Mouse (Mus musculus) neural tube, embryonic 12.5 days (tissue): ENCODE results near the gene Rbfox3. TPM values are rescaled to one million over a fixed set of nuclear protein-coding genes. Genes with fewer than 3 reads are reported as not detected.

Source experiments
- ATAC-seq: fragments of 200-750 bp; cut with Nextera tagmentation; 2 replicates; pipeline ENCODE4 v1.8.0; 2017; ENCODE audit warnings: low read depth, mild to moderate bottlenecking, moderate TSS enrichment, moderate library complexity; ENCODE audit not compliant: low FRiP score
- H3K27ac ChIP-seq: fragments of 300-500 bp; sonication (generic); 2 replicates; pipeline ENCODE4 v1.5.1; 2016
- H3K27me3 ChIP-seq: fragments of 300-500 bp; sonication (generic); replicated peaks from 2 replicates; pipeline ENCODE4 v1.6.1; 2016; ENCODE audit warnings: mild to moderate bottlenecking
- H3K36me3 ChIP-seq: fragments of 300-500 bp; sonication (generic); 2 replicates; pipeline ENCODE4 v1.6.1; 2016; ENCODE audit warnings: mild to moderate bottlenecking
- H3K4me1 ChIP-seq: fragments of 300-500 bp; sonication (generic); 2 replicates; pipeline ENCODE4 v1.6.1; 2016
- H3K4me2 ChIP-seq: fragments of 300-500 bp; sonication (generic); replicated peaks from 2 replicates; pipeline ENCODE4 v1.6.1; 2016; ENCODE audit warnings: mild to moderate bottlenecking
- H3K4me3 ChIP-seq: fragments of 300-500 bp; sonication (generic); 2 replicates; pipeline ENCODE4 v1.5.1; 2016
- H3K9ac ChIP-seq: fragments of 300-500 bp; sonication (generic); 2 replicates; pipeline ENCODE4 v1.6.1; 2016; ENCODE audit warnings: mild to moderate bottlenecking
- H3K9me3 ChIP-seq: fragments of 300-500 bp; sonication (generic); 2 replicates; pipeline ENCODE4 v1.6.1; 2016; ENCODE audit warnings: mild to moderate bottlenecking
- WGBS: fragments of 180-500 bp; shearing (Covaris S2); methylation state at CpG from one replicate; pipeline ENCODE4 v1.1.7; 2016; 5-methylcytosine and 5-hydroxymethylcytosine counted together
- polyA plus RNA-seq: library from polyadenylated mRNA; unstranded; fragments of >200 nt; fragmentation: Nextera tagmentation; extraction: Ambion mirVana; gene quantifications from 2 replicates; pipeline ENCODE4 v1.2.1, GENCODE M21; 2016

Rbfox3 gene
- polyA plus RNA-seq, 1 experiment from 2014 or later: 52.6 TPM

DNA sequence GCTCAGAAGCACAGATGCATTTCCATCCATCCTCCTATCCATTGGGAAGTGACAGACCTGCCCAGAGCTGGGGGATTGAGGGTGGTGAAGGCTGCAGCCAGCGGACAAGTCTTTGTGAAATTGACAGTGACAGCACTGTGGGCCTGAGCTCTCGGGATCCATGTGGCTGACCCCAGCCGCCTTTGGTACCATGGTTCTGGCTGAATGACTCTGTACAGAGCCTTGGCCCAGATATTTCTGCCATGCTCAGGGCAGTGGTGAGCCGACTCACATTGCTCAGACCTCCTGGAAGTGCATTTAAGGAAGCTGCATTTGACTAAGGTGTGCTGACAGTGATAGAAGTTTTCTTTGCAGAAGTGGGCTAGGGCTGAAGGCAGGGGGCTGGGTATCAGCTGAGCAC is 144.0 kb downstream of the Rbfox3 start:
- Histone ChIP-seq H3K4me2 (no peak overlapping the region), H3K4me3 (no peak overlapping the region), H3K27ac (peak overlapping the region; percentile 2; the same call in 1 of the 2 replicates), H3K9me3 (no peaks in the 10 kb centered on the region), H3K27me3 (no peaks in the 10 kb centered on the region), H3K9ac (no peak overlapping the region), H3K36me3 (no peaks in the 10 kb centered on the region), H3K4me1 (peaks cover 44% of the 10 kb centered on the region)
- 69% methylated on average over 4 of the region's 4 CpGs for WGBS
- no peak for ATAC-seq

DNA sequence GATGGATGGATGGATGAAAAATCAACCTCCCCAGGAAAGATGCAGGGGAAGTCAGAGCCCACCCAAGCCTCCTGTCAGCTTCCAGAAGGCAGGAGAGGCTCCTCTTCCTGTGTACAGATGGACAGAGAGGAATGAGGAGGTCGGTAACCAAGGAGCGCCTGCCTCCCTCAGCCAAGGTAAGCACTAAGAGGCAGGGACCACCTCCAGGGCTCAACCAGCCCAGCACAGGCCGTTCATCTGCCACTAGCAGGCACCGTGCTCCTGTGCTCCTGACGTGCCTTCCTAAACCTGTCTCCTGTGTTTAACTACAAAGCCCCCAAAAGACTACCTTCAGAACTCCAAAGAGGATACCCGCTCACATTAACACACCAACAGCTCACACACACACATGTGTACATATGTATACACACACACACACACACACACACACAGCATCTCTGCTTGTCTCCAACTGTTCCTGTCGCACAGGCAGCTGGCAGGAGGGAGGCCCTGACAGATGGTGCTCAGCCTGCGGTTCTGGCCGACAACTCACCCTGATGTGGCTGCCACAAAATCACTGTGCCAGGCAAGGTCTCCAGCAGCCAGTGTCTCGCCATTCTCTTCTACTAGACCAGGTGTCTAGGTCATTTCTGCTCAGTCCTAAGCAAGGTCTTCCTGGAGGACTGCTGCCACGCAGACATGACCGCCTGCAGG is 151.0 kb downstream of the Rbfox3 start:
- no peak overlapping the region for H3K4me2 ChIP-seq
- no peaks in the 10 kb centered on the region for H3K36me3 ChIP-seq
- no peaks in the 10 kb centered on the region for H3K27me3 ChIP-seq
- H3K9ac ChIP-seq: no peak overlapping the region
- 72% methylated on average over 12 of the region's 12 CpGs for WGBS
- H3K4me1 ChIP-seq: peaks cover 7% of the 10 kb centered on the region
- no peak for ATAC-seq
- no peaks in the 10 kb centered on the region for H3K9me3 ChIP-seq
- no peak overlapping the region for H3K4me3 ChIP-seq
- H3K27ac ChIP-seq: no peak overlapping the region

DNA sequence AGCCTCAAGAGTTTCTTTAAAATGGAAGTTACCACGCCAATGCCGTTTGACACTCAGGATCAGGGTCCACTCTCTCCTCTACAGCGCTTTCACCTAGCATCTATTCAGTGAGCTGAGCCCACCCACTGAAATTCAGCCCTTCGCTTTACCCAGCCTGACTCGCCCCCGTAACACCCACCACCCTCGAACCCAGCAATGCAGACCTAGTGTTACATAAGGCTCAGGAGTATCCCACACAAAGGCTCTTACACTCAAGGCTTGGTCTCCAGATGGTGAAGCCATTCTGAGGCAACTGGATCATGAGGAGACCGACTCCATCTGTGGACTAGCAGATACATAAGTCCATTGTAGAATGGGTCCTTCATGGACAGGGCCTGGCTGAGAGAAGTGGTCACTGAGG is 152.2 kb downstream of the Rbfox3 start:
- H3K4me3 ChIP-seq: no peak overlapping the region
- peaks cover 19% of the 10 kb centered on the region for H3K4me1 ChIP-seq
- no peak overlapping the region for H3K27ac ChIP-seq
- H3K27me3 ChIP-seq: no peaks in the 10 kb centered on the region
- 88% methylated on average over 8 of the region's 8 CpGs for WGBS
- no peaks in the 10 kb centered on the region for H3K9me3 ChIP-seq
- ATAC-seq: no peak
- H3K4me2 ChIP-seq: no peak overlapping the region
- H3K36me3 ChIP-seq: no peaks in the 10 kb centered on the region
- H3K9ac ChIP-seq: no peak overlapping the region

DNA sequence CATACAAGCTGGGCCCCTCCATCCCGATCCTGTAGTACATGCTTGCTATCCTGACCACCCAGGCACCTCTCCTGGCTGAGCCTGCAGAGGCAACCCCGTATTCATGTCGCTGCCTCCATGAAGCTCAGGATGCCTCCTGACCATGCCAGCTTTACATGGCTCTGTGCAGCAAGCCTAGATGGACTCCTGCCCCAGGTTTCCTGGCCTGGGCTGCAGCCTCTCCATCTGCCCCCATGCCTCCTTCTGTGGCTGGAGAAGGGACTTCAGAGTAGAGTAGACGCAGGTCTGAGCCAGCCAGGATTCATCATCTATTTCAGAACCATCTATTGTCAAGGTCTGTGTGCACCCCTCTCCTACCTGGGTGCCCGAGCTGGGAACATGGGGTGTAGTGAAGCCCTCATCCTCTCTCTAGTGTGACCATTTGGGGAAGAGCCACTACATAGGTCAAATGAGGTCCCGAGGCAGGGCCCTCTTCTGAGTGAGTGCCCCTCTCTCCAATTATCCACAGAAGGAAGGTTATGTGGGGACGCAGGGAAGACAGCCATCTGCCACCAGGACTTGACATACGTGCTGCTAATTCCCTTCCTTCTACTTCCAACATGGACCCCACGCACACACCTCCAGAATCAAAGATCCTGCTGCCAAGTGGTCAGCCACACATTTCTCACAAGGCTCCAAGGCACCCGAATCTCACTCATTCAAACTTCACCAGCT is 153.0 kb downstream of the Rbfox3 start:
- H3K4me2 ChIP-seq: no peak overlapping the region
- no peak overlapping the region for H3K9ac ChIP-seq
- no peaks in the 10 kb centered on the region for H3K36me3 ChIP-seq
- no peak for ATAC-seq
- H3K27ac ChIP-seq: no peak overlapping the region
- peaks cover 25% of the 10 kb centered on the region for H3K4me1 ChIP-seq
- no peaks in the 10 kb centered on the region for H3K27me3 ChIP-seq
- WGBS: 84% methylated on average over 10 of the region's 10 CpGs
- H3K4me3 ChIP-seq: no peak overlapping the region
- H3K9me3 ChIP-seq: no peaks in the 10 kb centered on the region

DNA sequence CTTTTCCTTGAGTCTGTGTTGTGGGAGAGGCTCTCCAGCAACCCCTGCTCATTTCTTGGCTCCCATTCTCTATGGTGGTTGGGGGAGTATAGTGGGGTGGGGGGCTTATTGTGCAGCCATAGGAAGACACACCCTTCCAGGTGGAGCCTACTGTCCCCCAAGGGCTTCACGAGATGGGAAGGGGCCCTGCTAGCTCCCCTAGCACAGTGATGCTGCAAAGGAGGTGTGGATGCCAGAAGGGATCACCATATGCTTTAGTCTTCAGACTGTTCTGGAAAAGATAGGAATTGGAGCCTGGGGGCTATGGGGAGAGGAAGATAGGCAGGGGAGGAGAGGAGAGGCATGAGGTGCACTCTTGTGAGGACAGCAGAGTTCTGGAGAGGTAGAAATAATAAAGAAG is 153.9 kb downstream of the Rbfox3 start:
- Histone ChIP-seq H3K4me2 (no peak overlapping the region), H3K4me1 (peaks cover 33% of the 10 kb centered on the region), H3K27me3 (no peaks in the 10 kb centered on the region), H3K9ac (no peak overlapping the region), H3K9me3 (no peaks in the 10 kb centered on the region), H3K36me3 (no peaks in the 10 kb centered on the region), H3K4me3 (no peak overlapping the region), H3K27ac (no peak overlapping the region)
- 84% methylated on average over 1 of the region's 1 CpGs for WGBS
- ATAC-seq: no peak

DNA sequence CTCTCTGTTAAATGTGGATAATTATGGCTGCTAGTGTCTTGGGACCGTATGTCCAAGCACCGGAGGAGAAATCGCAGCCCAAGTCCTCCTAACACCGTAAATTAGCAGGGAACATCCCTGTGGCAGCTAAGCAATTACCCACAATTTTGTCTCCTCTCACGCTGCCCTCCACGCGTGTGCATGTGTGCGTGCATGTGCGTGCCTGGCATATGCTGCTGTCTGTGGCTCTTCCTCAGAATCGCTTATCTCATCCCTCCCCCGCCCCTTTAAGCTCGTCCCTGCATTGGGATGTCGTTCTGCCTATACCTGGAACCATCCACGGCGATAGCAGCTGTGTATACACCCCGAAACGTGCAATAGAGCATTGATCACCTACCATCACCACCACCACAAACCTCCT is 156.4 kb downstream of the Rbfox3 start:
- Histone ChIP-seq H3K4me1 (peaks cover 38% of the 10 kb centered on the region), H3K4me3 (no peak overlapping the region), H3K9me3 (no peaks in the 10 kb centered on the region), H3K4me2 (no peak overlapping the region; the same call in 1 of the 2 replicates), H3K27me3 (no peaks in the 10 kb centered on the region), H3K36me3 (no peaks in the 10 kb centered on the region), H3K27ac (no peak overlapping the region), H3K9ac (no peak overlapping the region)
- ATAC-seq: no peak
- WGBS: 67% methylated on average over 17 of the region's 17 CpGs

DNA sequence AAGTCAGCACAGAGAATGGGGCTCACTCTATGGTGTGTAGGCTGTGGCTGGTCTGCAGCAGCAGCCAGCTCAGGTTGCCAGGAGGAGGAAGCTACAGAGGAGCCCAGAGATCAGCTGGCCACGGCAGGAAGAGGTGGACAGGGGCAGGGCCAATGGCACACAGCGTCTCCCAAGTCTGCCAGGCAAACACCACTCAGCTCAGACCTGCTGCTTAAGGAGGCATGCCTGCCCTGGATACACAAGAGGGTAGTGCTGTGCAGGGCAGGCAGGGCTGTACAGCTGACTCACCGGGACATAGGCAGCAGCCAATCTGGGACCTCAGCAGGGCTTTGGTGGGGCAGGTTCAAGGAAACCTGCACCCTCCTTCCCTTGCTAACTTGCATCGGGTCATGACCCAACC is 156.9 kb downstream of the Rbfox3 start:
- Histone ChIP-seq H3K4me1 (peaks cover 38% of the 10 kb centered on the region), H3K9me3 (no peaks in the 10 kb centered on the region), H3K36me3 (no peaks in the 10 kb centered on the region), H3K9ac (0 out of 2 replicates have a peak overlapping the region, but pooled peaks have one; percentile 21), H3K27ac (no peak overlapping the region), H3K4me2 (no peak overlapping the region), H3K4me3 (no peak overlapping the region), H3K27me3 (no peaks in the 10 kb centered on the region)
- ATAC-seq: 0 out of 2 replicates have a peak, but pooled peaks have one; percentile 21
- WGBS: 73% methylated on average over 4 of the region's 4 CpGs

DNA sequence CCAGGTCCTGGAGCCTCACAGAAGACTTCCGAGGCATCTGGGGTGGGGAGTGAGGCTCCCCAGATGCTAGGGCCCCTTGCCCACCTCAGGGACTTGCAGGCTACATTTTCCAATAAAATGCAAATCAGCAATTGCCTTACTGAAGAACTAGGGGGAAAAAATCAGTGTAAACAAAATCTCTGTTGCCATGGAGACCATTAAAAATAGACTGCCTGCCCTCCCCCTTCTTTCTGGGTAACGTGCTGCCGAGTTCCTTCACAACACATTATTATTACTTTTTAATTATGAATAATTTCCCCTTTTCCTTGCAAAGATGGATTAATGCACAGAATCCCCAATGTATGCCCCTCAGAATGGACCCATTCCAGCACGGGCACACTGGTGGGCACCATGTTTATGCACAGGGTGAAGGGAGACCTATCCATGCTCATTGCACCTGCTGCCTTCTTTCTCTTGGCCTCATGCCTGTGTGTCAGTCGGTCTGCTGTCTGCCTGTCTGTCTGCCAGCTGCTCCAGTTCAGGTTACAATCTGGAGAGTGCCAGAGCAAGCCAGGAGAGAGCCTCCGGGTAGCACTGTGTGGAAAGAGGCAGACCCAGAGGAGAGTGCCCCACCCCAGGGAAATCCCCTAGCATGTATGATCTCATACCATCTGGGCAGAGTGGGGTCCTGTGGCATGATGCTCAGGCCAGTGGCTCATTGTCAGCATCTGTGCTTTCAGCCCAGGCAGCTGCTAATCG is 159.3 kb downstream of the Rbfox3 start:
- Histone ChIP-seq H3K27me3 (no peaks in the 10 kb centered on the region), H3K4me1 (peaks cover 38% of the 10 kb centered on the region), H3K9me3 (no peaks in the 10 kb centered on the region), H3K27ac (no peak overlapping the region), H3K4me3 (no peak overlapping the region), H3K36me3 (no peaks in the 10 kb centered on the region), H3K4me2 (no peak overlapping the region), H3K9ac (no peak overlapping the region)
- WGBS: 66% methylated on average over 7 of the region's 7 CpGs
- 0 out of 2 replicates have a peak, but pooled peaks have one; percentile 37 for ATAC-seq

DNA sequence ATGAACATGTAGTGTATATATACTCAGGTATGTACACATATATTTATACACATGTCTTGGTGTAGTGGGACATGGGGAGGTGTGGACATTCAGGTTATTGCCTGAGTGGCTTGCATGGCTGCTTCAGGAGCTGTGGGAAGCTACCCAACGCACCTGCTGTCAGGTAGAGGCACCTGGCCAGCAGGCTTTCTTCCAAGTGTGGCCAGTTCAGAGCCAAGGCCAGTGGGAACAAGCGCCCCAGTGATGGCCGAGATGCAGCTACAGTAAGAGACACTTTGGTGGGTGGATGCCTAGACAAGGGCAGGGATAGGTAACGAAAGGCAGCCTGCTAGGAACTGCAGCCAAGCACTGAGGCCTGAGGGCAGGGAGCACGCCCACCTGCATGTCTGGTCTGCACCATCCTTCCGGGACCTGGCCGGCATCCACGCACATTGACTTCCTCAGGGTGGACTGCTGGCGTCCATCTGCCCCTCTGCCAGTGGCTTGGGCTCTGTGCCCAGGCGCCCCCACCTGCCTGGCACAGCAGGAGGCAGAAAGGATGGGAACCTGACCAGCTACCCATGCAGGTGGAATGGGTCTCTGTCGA is 160.6 kb downstream of the Rbfox3 start:
- Histone ChIP-seq H3K4me2 (no peak overlapping the region), H3K4me1 (peaks cover 49% of the 10 kb centered on the region), H3K9me3 (no peaks in the 10 kb centered on the region), H3K4me3 (no peak overlapping the region), H3K9ac (no peak overlapping the region), H3K36me3 (no peaks in the 10 kb centered on the region), H3K27me3 (no peaks in the 10 kb centered on the region), H3K27ac (no peak overlapping the region)
- WGBS: 81% methylated on average over 11 of the region's 11 CpGs
- ATAC-seq: no peak

DNA sequence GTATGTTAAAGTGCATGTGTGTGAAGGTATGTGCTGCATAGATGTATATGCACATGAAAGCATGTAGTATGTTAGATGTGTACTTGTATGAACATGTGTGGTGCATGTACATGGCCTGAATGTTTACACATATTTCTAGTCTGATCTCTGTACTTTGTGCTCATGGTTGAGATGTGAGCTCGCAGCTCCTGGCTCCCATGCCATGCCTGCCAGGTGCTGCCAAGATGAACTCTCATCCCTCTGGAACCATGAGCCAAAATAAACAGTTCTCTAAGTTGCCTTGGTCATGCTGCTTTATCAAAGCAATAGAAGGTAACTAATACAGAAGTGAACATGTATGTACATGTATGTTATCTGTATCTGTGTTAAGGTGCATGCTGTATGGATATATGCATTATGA is 161.9 kb downstream of the Rbfox3 start:
- Histone ChIP-seq H3K4me3 (no peak overlapping the region), H3K27me3 (no peaks in the 10 kb centered on the region), H3K36me3 (no peaks in the 10 kb centered on the region), H3K9me3 (no peaks in the 10 kb centered on the region), H3K9ac (no peak overlapping the region), H3K27ac (no peak overlapping the region), H3K4me1 (peaks cover 51% of the 10 kb centered on the region), H3K4me2 (no peak overlapping the region)
- 97% methylated on average over 1 of the region's 1 CpGs for WGBS
- ATAC-seq: no peak

DNA sequence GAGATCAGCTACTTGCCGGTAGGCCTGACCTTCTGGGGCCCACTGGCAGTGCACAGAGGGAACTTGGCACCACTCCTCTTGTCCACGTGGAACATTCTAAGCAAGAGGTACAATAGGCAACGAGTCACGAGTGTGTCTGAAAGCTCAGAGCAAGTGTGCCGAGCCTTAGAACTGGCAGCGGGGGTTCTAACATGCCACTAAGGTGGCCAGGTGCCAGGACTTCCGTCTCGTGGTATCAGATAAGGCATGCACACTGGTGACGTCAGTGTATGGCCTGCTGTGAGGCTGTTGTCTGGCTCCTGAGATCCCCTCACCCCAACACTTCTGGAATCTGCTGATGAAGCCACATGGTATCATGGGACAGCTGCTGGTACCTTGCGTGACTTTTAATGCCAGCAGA is 162.8 kb downstream of the Rbfox3 start:
- Histone ChIP-seq H3K36me3 (no peaks in the 10 kb centered on the region), H3K4me2 (no peak overlapping the region), H3K9me3 (no peaks in the 10 kb centered on the region), H3K27ac (no peak overlapping the region), H3K4me3 (no peak overlapping the region), H3K27me3 (no peaks in the 10 kb centered on the region; the same call in 1 of the 2 replicates), H3K9ac (no peak overlapping the region), H3K4me1 (peaks cover 50% of the 10 kb centered on the region)
- 71% methylated on average over 10 of the region's 10 CpGs for WGBS
- no peak for ATAC-seq

DNA sequence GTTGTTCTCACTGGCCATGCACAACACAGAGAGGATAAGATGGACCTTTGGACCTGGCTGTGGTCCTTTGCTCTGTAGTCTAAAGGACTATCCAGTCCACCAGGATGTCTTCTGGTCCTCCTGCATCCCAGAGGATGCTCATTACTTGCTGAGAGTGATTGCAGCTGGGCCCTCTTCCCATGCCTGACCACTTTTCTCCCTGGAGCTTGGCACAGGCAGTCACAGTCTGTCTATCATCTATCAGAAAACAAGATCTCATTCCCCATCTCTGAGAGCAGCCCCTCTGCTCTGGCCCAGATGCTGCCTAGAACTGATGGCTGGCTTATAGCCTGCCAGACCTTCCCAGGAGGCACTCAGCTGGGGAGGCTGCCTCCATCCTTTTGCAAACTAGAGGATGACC is 166.1 kb downstream of the Rbfox3 start:
- H3K27ac ChIP-seq: peak overlapping the region; percentile 79
- peak; percentile 48 for ATAC-seq
- H3K4me3 ChIP-seq: no peak overlapping the region
- no peaks in the 10 kb centered on the region for H3K36me3 ChIP-seq
- peaks cover 52% of the 10 kb centered on the region for H3K4me1 ChIP-seq
- no peak overlapping the region for H3K9ac ChIP-seq
- H3K4me2 ChIP-seq: peak overlapping the region; percentile 52
- H3K9me3 ChIP-seq: no peaks in the 10 kb centered on the region
- no peaks in the 10 kb centered on the region; the same call in none of the 2 replicates for H3K27me3 ChIP-seq
